Mouse (Mus musculus) heart, adult 8-10 months (tissue): Measurements from ENCODE around the gene Ino80. TPM values are rescaled to one million over a fixed set of nuclear protein-coding genes. Genes with fewer than 3 reads are reported as not detected.

Experiments used
- DNase-seq: peaks from one replicate; pipeline ENCODE4 v3.0.0; 2022; ENCODE audit warnings: low spot score
- total RNA-seq, 4 experiments: library from RNA; stranded (reverse); gene quantifications; 2 replicates each; pipeline ENCODE4 v1.2.4; 2022

The Ino80 gene
- total RNA-seq, 4 experiments from 2014 or later: 11.5 to 12.9 (median 12.0) TPM

DNA sequence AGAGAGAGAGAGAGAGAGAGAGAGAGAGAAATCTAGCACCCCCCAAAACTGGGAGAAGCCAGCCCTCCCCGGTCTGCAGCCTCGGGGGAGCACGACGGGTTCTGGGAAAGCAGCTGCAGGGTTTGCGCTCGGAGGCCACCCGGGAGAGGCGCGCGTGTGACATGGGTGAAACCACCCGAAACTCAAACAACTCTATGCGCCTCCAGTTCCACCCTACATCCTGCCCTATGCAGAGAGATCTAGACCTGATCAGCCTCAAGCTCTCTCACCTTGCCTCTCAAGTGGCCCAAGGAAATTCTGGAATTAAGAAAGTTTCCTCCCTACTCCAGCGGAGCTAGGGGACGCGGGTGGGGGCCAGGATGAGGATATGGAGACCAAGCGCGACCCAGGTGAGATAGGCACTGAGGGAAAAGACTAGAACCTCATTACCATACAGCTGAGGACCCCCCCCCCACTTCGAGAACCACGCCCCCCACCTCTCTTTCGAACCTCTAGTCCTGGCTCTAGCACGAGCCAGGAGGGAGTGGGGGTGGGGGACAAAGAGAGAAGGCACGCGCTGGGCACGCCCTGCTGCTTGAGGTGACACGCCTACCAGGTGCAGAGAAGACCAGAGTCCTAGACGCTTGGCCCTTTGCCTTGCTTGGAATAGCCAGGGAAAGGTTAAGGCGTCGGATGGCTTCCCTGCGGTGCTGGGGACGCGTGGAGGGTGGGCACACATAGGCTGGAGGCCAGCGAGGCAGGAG, 152.7 kb downstream of the Ino80 start:
- DNase-seq: no peak

DNA sequence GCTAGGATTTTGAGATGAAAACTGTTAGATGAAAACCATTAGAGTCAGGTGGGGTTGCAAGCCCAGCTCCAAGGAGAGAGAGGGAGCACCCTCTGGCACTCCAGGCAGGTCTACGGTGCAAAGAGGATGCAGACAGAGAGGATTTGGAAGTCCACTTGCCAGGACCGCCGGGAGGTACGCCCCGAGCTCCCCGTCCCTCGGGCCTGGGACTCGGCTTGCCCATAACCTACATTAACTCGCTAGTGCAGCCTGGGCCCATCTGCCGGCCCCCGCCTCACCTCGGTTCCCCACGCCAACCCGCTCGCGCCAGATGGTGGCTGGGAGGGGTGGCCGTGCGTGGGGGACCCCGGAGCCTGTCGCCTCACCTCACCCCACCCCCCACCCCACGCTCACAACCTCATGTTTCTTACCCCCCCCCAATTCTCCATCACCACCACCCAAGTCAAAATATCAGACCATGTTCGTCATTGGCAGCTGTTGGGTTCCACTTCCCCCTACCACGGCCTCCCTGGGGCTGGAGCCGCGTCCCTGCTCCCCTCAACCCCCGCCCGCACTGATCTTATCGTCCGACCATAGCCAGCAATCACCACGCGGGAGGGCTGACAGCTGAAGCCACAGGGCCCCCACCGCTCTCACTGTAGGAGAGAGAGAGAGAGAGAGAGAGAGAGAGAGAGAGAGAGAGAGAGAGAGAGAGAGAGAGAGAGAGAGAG, 153.5 kb downstream of the Ino80 start:
- no peak for DNase-seq

Other genes starting within 250 kb of the Ino80 start
- not detected for gene Ppp1r14d, start 247.8 kb downstream of the Ino80 start, total RNA-seq
- under 1 TPM in 1 of 4 experiments, not detected in 3; 0.14 TPM for gene Spint1, start 240.3 kb downstream of the Ino80 start, total RNA-seq
- gene Rhov, start 206.4 kb downstream of the Ino80 start, total RNA-seq: not detected
- gene Vps18, start 188.9 kb downstream of the Ino80 start, total RNA-seq: 10 to 100 TPM; 12.5 to 14.0 (median 13.6) TPM
- 10 to 100 TPM; 12.1 to 18.7 (median 18.6) TPM for gene Dll4, start 151.9 kb downstream of the Ino80 start, total RNA-seq
- 10 to 100 TPM in 1 of 4 experiments, 1 to 10 TPM in 3; 2.8 to 15.4 (median 5.2) TPM for gene Chac1, start 126.5 kb downstream of the Ino80 start, total RNA-seq
- gene Exd1, start 69.9 kb upstream of the Ino80 start, total RNA-seq: 1 to 10 TPM in 1 of 4 experiments, under 1 TPM in 3; 0.13 to 1.4 (median 0.55) TPM
- 10 to 100 TPM; 84.3 to 96.9 (median 85.1) TPM for gene Chp1, start 70.0 kb upstream of the Ino80 start, total RNA-seq
- 1 to 10 TPM in 1 of 4 experiments, under 1 TPM in 3; 0.28 to 1.7 (median 0.37) TPM for gene Nusap1, start 140.6 kb upstream of the Ino80 start, total RNA-seq
- gene Oip5, start 140.8 kb upstream of the Ino80 start, total RNA-seq: 1 to 10 TPM in 1 of 4 experiments, under 1 TPM in 3; 0.34 to 1.2 (median 0.58) TPM
- 10 to 100 TPM; 53.6 to 71.5 (median 63.6) TPM for gene Ndufaf1, start 185.1 kb upstream of the Ino80 start, total RNA-seq
- 10 to 100 TPM; 22.5 to 25.6 (median 24.1) TPM for gene Rtf1, start 197.4 kb upstream of the Ino80 start, total RNA-seq